13 mouse cellular contexts compared by ENCODE assay signal in the genomic region with DNA sequence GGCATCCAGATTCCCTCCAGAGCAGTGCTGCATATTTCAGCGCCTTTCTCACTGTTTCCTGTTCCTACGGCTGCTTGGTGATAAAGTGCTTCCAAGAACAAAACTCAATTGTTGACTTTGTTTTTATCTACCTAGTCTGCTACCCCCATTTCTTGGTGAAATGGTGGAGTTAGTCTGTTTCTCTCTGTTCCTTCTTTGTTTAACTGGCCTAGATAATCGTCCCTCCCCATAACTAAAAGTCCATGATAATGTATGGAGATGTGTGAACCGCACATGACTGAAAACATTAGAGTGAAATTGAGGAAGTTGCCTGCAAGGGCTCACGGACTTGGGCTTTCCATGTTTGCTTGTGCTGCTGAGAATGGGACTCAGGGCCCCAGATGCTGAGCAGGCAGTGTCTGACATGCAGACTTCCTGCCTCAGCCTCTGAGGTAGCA. TPM values are rescaled to one million over a fixed set of nuclear protein-coding genes. Genes with fewer than 3 reads are reported as not detected.
A peak's percentile ranks its signal among the peaks of the same experiment; 100 is the strongest.
DNase-seq lines count a peak whose midpoint lies in the region; ATAC-seq and TF ChIP-seq lines count a peak whose summit lies in the region.
"Had no signal": no experiment of that assay in that cellular context is flagged by ENCODE, and none has a peak within 500 bp of the region (broad histone marks: within the 10 kb centered on the region; RNA-seq: fewer than 3 reads in every experiment).

No protein-coding gene starts in this region.

- no peak overlapping the region for H3K4me2 ChIP-seq in kidney, embryonic 16.5 days (replicated peaks; ENCODE audit: low read depth, low read length)
- 0 out of 2 replicates have a peak overlapping the region, but pooled peaks have one; percentile 11 for H3K4me2 ChIP-seq in heart, postnatal 0 days (ENCODE audit: low read depth, low read length)

- no peaks in the 10 kb centered on the region for H3K9me3 ChIP-seq in kidney, embryonic 16.5 days (ENCODE audit: low read length)
- H3K9me3 ChIP-seq in MEL (replicated peaks; ENCODE audit: insufficient read depth, low read length), result no peaks in the 10 kb centered on the region
- H3K9me3 ChIP-seq in heart, postnatal 0 days (replicated peaks; ENCODE audit: control insufficient read depth, low read length), result no peaks in the 10 kb centered on the region

- WGBS in kidney, embryonic 16.5 days, result 61% methylated on average over 5 of the region's 5 CpGs
- 47% methylated on average over 5 of the region's 5 CpGs for WGBS in heart, postnatal 0 days

- no peak for TF ChIP-seq RAD21 in MEL (IDR thresholded peaks at IDR 0.05; ENCODE audit: low read depth, low read length)

- no peak for TF ChIP-seq POLR2A in MEL (IDR thresholded peaks at IDR 0.05; ENCODE audit: control insufficient read depth in 1 of 2, insufficient read depth in 1 of 2, low read depth in 1 of 2, low read length in 2 of 2, poor library complexity in 1 of 2)

- TF ChIP-seq EP300 in MEL (IDR thresholded peaks at IDR 0.05; ENCODE audit: low read depth in 1 of 2, low read length in 2 of 2), result peak; percentile 78 to 81
- no peak for TF ChIP-seq EP300 in heart, postnatal 0 days (IDR thresholded peaks at IDR 0.05; ENCODE audit: low read depth)

- DNase-seq in kidney, adult 8-10 months, result no peak
- peak; percentile 91 for DNase-seq in MEL (ENCODE audit: low read depth, low spot score)
- DNase-seq in heart, postnatal 0 days (ENCODE audit: low spot score), result peak; percentile 46
- DNase-seq in ovary, postnatal 36 days (ENCODE audit: low spot score), result no peak
- DNase-seq in gastrocnemius, postnatal 10 days, result no peak
- DNase-seq in neural tube, embryonic 10.5 days (ENCODE audit: extremely low spot score, low spot score), result no peak
- DNase-seq: cerebellum, adult 2 months; kidney, adult 9 months had no signal

- H3K4me3 ChIP-seq in kidney, embryonic 16.5 days (ENCODE audit: low read length), result no peak overlapping the region
- peak overlapping the region; percentile 8 to 21; a peak in 2 of 4 replicates for H3K4me3 ChIP-seq in MEL (ENCODE audit: control insufficient read depth in 1 of 2, insufficient read depth in 1 of 2, low read depth in 2 of 2, low read length in 2 of 2)
- no peak overlapping the region for H3K4me3 ChIP-seq in heart, postnatal 0 days (ENCODE audit: low read depth, low read length)
- H3K4me3 ChIP-seq: erythroblast, embryonic 14.5 days had no signal

- 0 out of 2 replicates have a peak overlapping the region, but pooled peaks have one; percentile 11 for H3K9ac ChIP-seq in kidney, embryonic 16.5 days (replicated peaks; ENCODE audit: low read length)
- peak overlapping the region; percentile 3; the same call in 1 of the 2 replicates for H3K9ac ChIP-seq in MEL (ENCODE audit: control insufficient read depth, low read depth, low read length, poor library complexity, severe bottlenecking)
- no peak overlapping the region for H3K9ac ChIP-seq in heart, postnatal 0 days (replicated peaks; ENCODE audit: low read depth, low read length)

- H3K36me3 ChIP-seq in kidney, embryonic 16.5 days (ENCODE audit: insufficient read depth, low read length), result peaks cover 25% of the 10 kb centered on the region
- H3K36me3 ChIP-seq in MEL (ENCODE audit: control insufficient read depth in 1 of 2, insufficient read depth in 2 of 2, low read length in 2 of 2), result peaks cover 0 to 21% of the 10 kb centered on the region in 2 experiments
- peaks cover 25% of the 10 kb centered on the region for H3K36me3 ChIP-seq in heart, postnatal 0 days (replicated peaks; ENCODE audit: control insufficient read depth, insufficient read depth, low read length)

- no peak for TF ChIP-seq CTCF in MEL (IDR thresholded peaks at IDR 0.05 in 2 of 3, conservative IDR thresholded peaks at IDR 0.05 in 1 of 3; ENCODE audit: control insufficient read depth in 1 of 3, insufficient read depth in 1 of 3, low read depth in 2 of 3, low read length in 3 of 3, poor library complexity in 1 of 3, severe bottlenecking in 1 of 3)
- no peak for TF ChIP-seq CTCF in heart, postnatal 0 days (IDR thresholded peaks at IDR 0.05; ENCODE audit: low read depth)

- no peak for ATAC-seq in kidney, embryonic 16.5 days (ENCODE audit: low FRiP score, low TSS enrichment)
- ATAC-seq in heart, postnatal 0 days (ENCODE audit: insufficient read depth, low read depth), result no peak
- ATAC-seq in megakaryocyte progenitor cell, adult 5-6 weeks (replicated peaks; ENCODE audit: poor library complexity), result peak; percentile 51

- H3K4me1 ChIP-seq in kidney, embryonic 16.5 days (ENCODE audit: insufficient read depth, low read length), result peaks cover 37% of the 10 kb centered on the region
- peaks cover 9 to 19% of the 10 kb centered on the region in 2 experiments for H3K4me1 ChIP-seq in MEL (ENCODE audit: control insufficient read depth in 1 of 2, insufficient read depth in 2 of 2, low read length in 2 of 2)
- peaks cover 34% of the 10 kb centered on the region for H3K4me1 ChIP-seq in heart, postnatal 0 days (ENCODE audit: control insufficient read depth, insufficient read depth)

- H3K79me2 ChIP-seq in MEL (ENCODE audit: control insufficient read depth, insufficient read depth, low read length, poor library complexity), result peaks cover 15% of the 10 kb centered on the region

- H3K27me3 ChIP-seq in kidney, embryonic 16.5 days (ENCODE audit: insufficient read depth, low read length), result no peaks in the 10 kb centered on the region
- H3K27me3 ChIP-seq in MEL (ENCODE audit: control insufficient read depth in 1 of 2, insufficient read depth in 2 of 2, low read length in 2 of 2), result no peaks in the 10 kb centered on the region
- H3K27me3 ChIP-seq in heart, postnatal 0 days (ENCODE audit: control insufficient read depth, insufficient read depth, low read length), result no peaks in the 10 kb centered on the region

- 0 out of 2 replicates have a peak overlapping the region, but pooled peaks have one; percentile 46 for H3K27ac ChIP-seq in kidney, embryonic 16.5 days (ENCODE audit: low read length)
- peak overlapping the region; percentile 78 for H3K27ac ChIP-seq in MEL (ENCODE audit: control insufficient read depth, low read depth, low read length)
- H3K27ac ChIP-seq in heart, postnatal 0 days (ENCODE audit: low read depth), result peak overlapping the region; percentile 76

TF ChIP-seq in MEL, 35 proteins besides CTCF, POLR2A, EP300 and RAD21 (continues in another document):
- TF ChIP-seq POLR2AphosphoS2 (IDR thresholded peaks at IDR 0.05; ENCODE audit: low read length) (no peak), SMC3 (IDR thresholded peaks at IDR 0.05; ENCODE audit: low read depth, low read length) (no peak), GABPA (IDR thresholded peaks at IDR 0.05; ENCODE audit: low read depth, low read length) (no peak), MEF2A (IDR thresholded peaks at IDR 0.05; ENCODE audit: extremely low read depth, insufficient replicate concordance, low read depth, low read length, poor library complexity, severe bottlenecking) (no peak), RCOR1 (IDR thresholded peaks at IDR 0.05; ENCODE audit: low read depth, low read length) (peak; percentile 31; the same call in 1 of the 2 replicates), CHD2 (IDR thresholded peaks at IDR 0.05; ENCODE audit: low read length) (no peak), ZNF384 (IDR thresholded peaks at IDR 0.05; ENCODE audit: low read depth, low read length) (no peak), HCFC1 (IDR thresholded peaks at IDR 0.05; ENCODE audit: low read depth, low read length) (no peak), ZKSCAN1 (IDR thresholded peaks at IDR 0.05; ENCODE audit: low read depth, low read length) (no peak), ZC3H11A (IDR thresholded peaks at IDR 0.05; ENCODE audit: low read depth, low read length) (no peak), USF1 (IDR thresholded peaks at IDR 0.05; ENCODE audit: low read depth, low read length) (peak; percentile 65), BHLHE40 (IDR thresholded peaks at IDR 0.05; ENCODE audit: borderline replicate concordance, low read depth, low read length) (peak; percentile 96), POLR2AphosphoS5 (IDR thresholded peaks at IDR 0.05; ENCODE audit: borderline replicate concordance, low read depth, low read length) (no peak), ZMIZ1 (IDR thresholded peaks at IDR 0.05; ENCODE audit: low read depth, low read length) (no peak), CHD1 (IDR thresholded peaks at IDR 0.05; ENCODE audit: low read depth, low read length) (no peak)

RNA-seq across cellular contexts. Expression of gene Bnip2, which starts 3.6 kb away (rescaled TPM):
- polyA plus RNA-seq in kidney, embryonic 16.5 days (2015; fragmentation: Nextera tagmentation; extraction: Ambion mirVana), result 111 and 116 TPM in 2 replicates
- 41.9 and 49.7 TPM in 2 replicates for total RNA-seq in MEL (2012; rRNA removed)
- polyA plus RNA-seq in MEL (2012; ENCODE audit: insufficient read depth in 1 of 2, insufficient read length in 2 of 2, low read depth in 1 of 2, low replicate concordance in 2 of 2, missing spikeins in 1 of 2), result 10 to 100 TPM in 1 of 2 experiments, not detected in 1; 57.2 TPM
- 74.2 and 87.2 TPM in 2 replicates for total RNA-seq in heart, postnatal 0 days (2014; rRNA removed; ENCODE audit: low replicate concordance)
- 104 and 107 TPM in 2 replicates for polyA plus RNA-seq in heart, postnatal 0 days (2015; fragmentation: Nextera tagmentation; extraction: Ambion mirVana)
- total RNA-seq in megakaryocyte progenitor cell, adult 5-6 weeks (2015), result 86.9 and 95.9 TPM in 2 replicates
- total RNA-seq in megakaryocyte progenitor cell, adult 5-6 weeks (2017), result 133 and 153 TPM in 2 replicates
- 10 to 100 TPM; 72.5 to 77.2 TPM for total RNA-seq in gastrocnemius, postnatal 10 days (2021)

RNA-seq across cellular contexts. Expression of gene Gtf2a2, which starts 19.5 kb away (rescaled TPM):
- polyA plus RNA-seq in kidney, embryonic 16.5 days (2015; fragmentation: Nextera tagmentation; extraction: Ambion mirVana), result 174 and 181 TPM in 2 replicates
- 62.4 and 75.8 TPM in 2 replicates for total RNA-seq in MEL (2012; rRNA removed)
- 10 to 100 TPM in 1 of 2 experiments, not detected in 1; 74.9 TPM for polyA plus RNA-seq in MEL (2012; ENCODE audit: insufficient read depth in 1 of 2, insufficient read length in 2 of 2, low read depth in 1 of 2, low replicate concordance in 2 of 2, missing spikeins in 1 of 2)
- total RNA-seq in heart, postnatal 0 days (2014; rRNA removed; ENCODE audit: low replicate concordance), result 103 and 105 TPM in 2 replicates
- polyA plus RNA-seq in heart, postnatal 0 days (2015; fragmentation: Nextera tagmentation; extraction: Ambion mirVana), result 195 and 203 TPM in 2 replicates
- total RNA-seq in megakaryocyte progenitor cell, adult 5-6 weeks (2015), result 124 and 134 TPM in 2 replicates
- total RNA-seq in megakaryocyte progenitor cell, adult 5-6 weeks (2017), result 114 and 115 TPM in 2 replicates
- 10 to 100 TPM; 58.5 to 62.1 TPM for total RNA-seq in gastrocnemius, postnatal 10 days (2021)

RNA-seq across cellular contexts. Expression of gene Gcnt3, which starts 45.0 kb away (rescaled TPM):
- 1.5 and 1.7 TPM in 2 replicates for polyA plus RNA-seq in kidney, embryonic 16.5 days (2015; fragmentation: Nextera tagmentation; extraction: Ambion mirVana)
- total RNA-seq in MEL (2012; rRNA removed), result not detected in 2 replicates
- polyA plus RNA-seq in MEL (2012; ENCODE audit: insufficient read depth in 1 of 2, insufficient read length in 2 of 2, low read depth in 1 of 2, low replicate concordance in 2 of 2, missing spikeins in 1 of 2), result not detected
- not detected in 2 replicates for total RNA-seq in heart, postnatal 0 days (2014; rRNA removed; ENCODE audit: low replicate concordance)
- polyA plus RNA-seq in heart, postnatal 0 days (2015; fragmentation: Nextera tagmentation; extraction: Ambion mirVana), result 0.04 TPM in 1 of 2 replicates, not detected in the other
- not detected in 2 replicates for total RNA-seq in megakaryocyte progenitor cell, adult 5-6 weeks (2015)
- total RNA-seq in megakaryocyte progenitor cell, adult 5-6 weeks (2017), result not detected in 2 replicates
- total RNA-seq in gastrocnemius, postnatal 10 days (2021), result not detected
- total RNA-seq: heart, postnatal 36 days; left cerebral cortex, postnatal 14 days had no signal
- polyA plus RNA-seq: cerebellum, adult 2 months; erythroblast, embryonic 14.5 days had no signal

Comparison
In these comparisons a context has a peak if more than half of its experiments do, and no peak if none do; other contexts are left out.
1. H3K4me3 ChIP-seq: peak in MEL (2 of 2); none in kidney, embryonic 16.5 days (single experiment) and heart, postnatal 0 days (single experiment).
2. DNase-seq: peak in MEL (single experiment) and heart, postnatal 0 days (single experiment); none in kidney, adult 8-10 months (0 of 2), ovary, postnatal 36 days (single experiment), gastrocnemius, postnatal 10 days (single experiment) and neural tube, embryonic 10.5 days (single experiment).
3. Peak in every context shown above with its lines, with median percentiles within 50 percentile points of each other: H3K27ac ChIP-seq.